Mouse (Mus musculus) kidney, embryonic 15.5 days (tissue): ENCODE data around the gene Rdh16f1. TPM values are rescaled to one million over a fixed set of nuclear protein-coding genes. Genes with fewer than 3 reads are reported as not detected.
A peak's percentile ranks its signal among the peaks of the same experiment; 100 is the strongest.
"Not testable (repeated sequence)": the region's sequence is repeated elsewhere in the genome, so short reads cannot be mapped to it uniquely, and the experiment has no call there.

Experiments used
- ATAC-seq: fragments of 200-750 bp; cut with Nextera tagmentation; replicated peaks from 2 replicates; pipeline ENCODE4 v1.8.0; 2017; ENCODE audit warnings: moderate TSS enrichment; ENCODE audit not compliant: low FRiP score
- H3K27ac ChIP-seq: fragments of 300-500 bp; sonication (generic); 2 replicates; pipeline ENCODE4 v1.5.1; 2015; ENCODE audit warnings: mild to moderate bottlenecking, inconsistent platforms
- H3K27me3 ChIP-seq: fragments of 300-500 bp; sonication (generic); 2 replicates; pipeline ENCODE4 v1.6.1; 2015; ENCODE audit warnings: inconsistent platforms
- H3K36me3 ChIP-seq: fragments of 300-500 bp; sonication (generic); 2 replicates; pipeline ENCODE4 v1.6.1; 2015; ENCODE audit warnings: inconsistent platforms
- H3K4me1 ChIP-seq: fragments of 300-500 bp; sonication (generic); 2 replicates; pipeline ENCODE4 v1.6.1; 2015; ENCODE audit warnings: inconsistent platforms
- H3K4me2 ChIP-seq: fragments of 300-500 bp; sonication (generic); 2 replicates; pipeline ENCODE4 v1.6.1; 2015; ENCODE audit warnings: moderate library complexity, mild to moderate bottlenecking, inconsistent platforms
- H3K4me3 ChIP-seq: fragments of 300-500 bp; sonication (generic); replicated peaks from 2 replicates; pipeline ENCODE4 v1.5.1; 2015; ENCODE audit warnings: mild to moderate bottlenecking, inconsistent platforms
- H3K9ac ChIP-seq: fragments of 300-500 bp; sonication (generic); 2 replicates; pipeline ENCODE4 v1.6.1; 2015; ENCODE audit warnings: mild to moderate bottlenecking, inconsistent platforms
- H3K9me3 ChIP-seq: fragments of 300-500 bp; sonication (generic); replicated peaks from 2 replicates; pipeline ENCODE4 v1.6.1; 2016; ENCODE audit warnings: inconsistent platforms
- WGBS: fragments of 180-500 bp; shearing (Covaris S2); methylation state at CpG from one replicate; pipeline ENCODE4 v1.1.7; 2015; ENCODE audit warnings: mixed read lengths; 5-methylcytosine and 5-hydroxymethylcytosine counted together
- polyA plus RNA-seq: library from polyadenylated mRNA; unstranded; fragments of >200 nt; fragmentation: Nextera tagmentation; extraction: Ambion mirVana; gene quantifications from 2 replicates; pipeline ENCODE4 v1.2.1, GENCODE M21; 2015

Rdh16f1 gene
- polyA plus RNA-seq, 1 experiment from 2014 or later = 0.34 TPM

DNA sequence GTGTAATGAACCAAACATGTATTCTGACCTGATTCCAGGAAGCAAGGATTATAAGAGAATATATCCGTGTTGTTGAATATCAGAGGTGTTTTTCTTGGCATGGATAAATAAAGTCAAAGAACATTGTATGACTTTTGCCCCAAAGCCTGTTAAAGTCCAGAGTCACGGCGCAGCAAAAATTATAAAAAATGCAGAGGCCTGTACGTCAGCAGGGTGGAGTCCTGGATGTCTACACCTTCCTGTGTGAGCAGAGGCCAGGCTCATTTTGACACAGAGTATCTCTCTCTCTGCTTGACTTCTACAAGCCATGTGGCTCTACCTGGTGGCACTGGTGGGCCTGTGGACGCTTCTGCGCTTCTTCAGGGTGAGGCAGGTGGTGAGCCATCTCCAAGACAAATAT, 41.3 kb downstream of the Rdh16f1 start, which contains the start of gene Rdh16:
Gene Rdh16 (plus strand): TSS at position 262 of the 400 bp plus-strand sequence.
- H3K9ac ChIP-seq = no peak within 1 kb of the TSS
- no peak within 1 kb of the TSS for H3K4me2 ChIP-seq
- H3K4me1 ChIP-seq = no peaks in the 10 kb centered on the region
- no peaks in the 10 kb centered on the region for H3K9me3 ChIP-seq
- WGBS = 71% methylated on average over 6 of the region's 6 CpGs
- no peak within 1 kb of the TSS for H3K27ac ChIP-seq
- H3K4me3 ChIP-seq = no peak within 1 kb of the TSS
- no peak for ATAC-seq
- H3K27me3 ChIP-seq = no peaks in the 10 kb centered on the region
- no peaks in the 10 kb centered on the region for H3K36me3 ChIP-seq

DNA sequence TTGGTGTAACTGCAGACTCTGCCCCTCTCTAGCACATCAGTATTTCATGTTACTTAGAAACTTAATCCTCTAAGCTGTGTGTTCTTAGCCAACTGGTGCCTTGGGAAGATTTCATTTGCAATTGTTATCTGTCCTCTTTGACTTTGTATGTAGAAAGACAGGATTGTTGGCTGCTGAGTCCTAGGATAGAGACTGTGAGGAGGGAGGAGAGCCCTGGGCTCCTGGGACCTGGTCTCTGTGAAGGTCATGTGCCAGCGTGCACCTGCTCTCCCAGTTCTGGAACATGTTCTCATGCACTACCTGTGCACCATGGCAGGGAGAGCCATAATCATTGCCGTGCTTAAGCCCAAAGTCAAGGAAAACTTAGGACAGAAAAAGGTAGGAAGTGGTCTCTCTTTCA, 42.0 kb downstream of the Rdh16f1 start:
- WGBS = 90% methylated on average over 2 of the region's 2 CpGs
- ATAC-seq = no peak
- H3K4me1 ChIP-seq = no peaks in the 10 kb centered on the region
- H3K9ac ChIP-seq = no peak overlapping the region
- H3K9me3 ChIP-seq = no peaks in the 10 kb centered on the region
- H3K36me3 ChIP-seq = no peaks in the 10 kb centered on the region
- no peak overlapping the region for H3K4me2 ChIP-seq
- H3K27me3 ChIP-seq = no peaks in the 10 kb centered on the region
- no peak overlapping the region for H3K4me3 ChIP-seq
- H3K27ac ChIP-seq = no peak overlapping the region

DNA sequence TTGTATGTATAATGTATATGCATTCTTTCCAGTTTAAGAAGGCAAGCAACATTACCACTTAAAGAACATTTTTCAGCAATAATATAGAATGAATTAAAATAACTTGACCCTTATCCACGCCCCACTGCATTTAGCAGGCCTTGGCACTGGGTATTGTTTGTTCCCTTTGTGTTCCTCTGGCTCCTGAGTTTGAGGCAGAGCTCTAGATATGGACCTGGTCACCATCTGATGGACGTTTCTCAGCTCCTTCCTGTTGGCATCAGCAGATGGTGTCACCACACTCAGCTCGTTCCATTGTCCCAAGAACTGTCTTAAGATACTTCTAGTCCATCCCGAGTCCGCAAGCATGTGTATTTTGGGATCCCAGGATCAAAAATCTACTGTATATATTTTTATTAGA, 42.6 kb downstream of the Rdh16f1 start:
- Histone ChIP-seq H3K9ac (no peak overlapping the region), H3K9me3 (no peaks in the 10 kb centered on the region), H3K27me3 (no peaks in the 10 kb centered on the region), H3K36me3 (no peaks in the 10 kb centered on the region), H3K4me1 (no peaks in the 10 kb centered on the region), H3K27ac (no peak overlapping the region), H3K4me3 (no peak overlapping the region), H3K4me2 (no peak overlapping the region)
- WGBS = 79% methylated on average over 5 of the region's 5 CpGs
- no peak for ATAC-seq

DNA sequence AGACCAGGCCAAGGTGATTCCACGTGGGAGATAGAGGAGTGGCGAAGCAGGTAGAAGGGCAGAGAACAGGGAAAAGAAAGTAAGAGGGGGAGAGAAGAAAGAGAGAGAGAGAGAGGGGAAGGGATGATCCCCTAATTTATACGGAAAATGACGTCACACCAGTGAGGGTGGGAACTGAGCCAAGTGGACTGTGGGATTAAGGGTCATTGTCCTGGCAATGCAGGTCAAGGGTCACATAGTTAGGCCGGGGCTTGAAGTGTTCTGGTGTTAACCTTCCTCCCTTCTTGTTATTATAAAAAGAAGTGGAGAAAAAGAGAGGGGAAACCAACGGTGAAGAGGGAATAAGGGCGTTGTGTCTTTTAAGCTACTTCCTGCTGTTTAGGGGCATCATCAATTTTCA, 44.8 kb downstream of the Rdh16f1 start:
- no peak for ATAC-seq
- Histone ChIP-seq H3K4me3 (no peak overlapping the region), H3K27me3 (no peaks in the 10 kb centered on the region), H3K27ac (no peak overlapping the region), H3K36me3 (no peaks in the 10 kb centered on the region), H3K9me3 (no peaks in the 10 kb centered on the region), H3K4me2 (no peak overlapping the region), H3K4me1 (no peaks in the 10 kb centered on the region), H3K9ac (no peak overlapping the region)
- 66% methylated on average over 7 of the region's 7 CpGs for WGBS

DNA sequence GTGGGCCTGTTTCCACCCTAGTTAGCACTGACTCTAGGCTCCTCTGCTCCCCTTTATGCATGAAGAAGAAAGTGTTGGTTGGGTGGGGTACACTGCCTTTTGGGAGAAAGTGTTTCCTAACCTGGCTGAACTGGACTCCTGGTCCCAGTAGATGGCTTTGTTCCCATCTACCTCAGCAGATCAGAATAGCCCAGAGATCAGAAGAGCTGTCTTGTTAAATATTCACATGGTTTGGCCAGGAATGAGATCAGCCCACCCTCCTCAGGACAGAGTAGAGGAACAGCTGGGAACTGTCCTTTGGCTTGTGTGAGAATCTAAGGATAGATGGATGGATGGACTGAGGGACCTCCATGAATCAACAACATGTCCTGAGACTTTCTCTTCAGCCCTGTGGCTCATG, 56.3 kb downstream of the Rdh16f1 start:
- no peak overlapping the region for H3K27ac ChIP-seq
- no peak overlapping the region for H3K9ac ChIP-seq
- H3K27me3 ChIP-seq = no peaks in the 10 kb centered on the region
- H3K4me3 ChIP-seq = no peak overlapping the region
- H3K9me3 ChIP-seq = 0 out of 2 replicates have a peak, but pooled peaks cover 2% of the 10 kb centered on the region
- no peaks in the 10 kb centered on the region for H3K4me1 ChIP-seq
- no peak overlapping the region for H3K4me2 ChIP-seq
- ATAC-seq = no peak
- H3K36me3 ChIP-seq = no peaks in the 10 kb centered on the region

DNA sequence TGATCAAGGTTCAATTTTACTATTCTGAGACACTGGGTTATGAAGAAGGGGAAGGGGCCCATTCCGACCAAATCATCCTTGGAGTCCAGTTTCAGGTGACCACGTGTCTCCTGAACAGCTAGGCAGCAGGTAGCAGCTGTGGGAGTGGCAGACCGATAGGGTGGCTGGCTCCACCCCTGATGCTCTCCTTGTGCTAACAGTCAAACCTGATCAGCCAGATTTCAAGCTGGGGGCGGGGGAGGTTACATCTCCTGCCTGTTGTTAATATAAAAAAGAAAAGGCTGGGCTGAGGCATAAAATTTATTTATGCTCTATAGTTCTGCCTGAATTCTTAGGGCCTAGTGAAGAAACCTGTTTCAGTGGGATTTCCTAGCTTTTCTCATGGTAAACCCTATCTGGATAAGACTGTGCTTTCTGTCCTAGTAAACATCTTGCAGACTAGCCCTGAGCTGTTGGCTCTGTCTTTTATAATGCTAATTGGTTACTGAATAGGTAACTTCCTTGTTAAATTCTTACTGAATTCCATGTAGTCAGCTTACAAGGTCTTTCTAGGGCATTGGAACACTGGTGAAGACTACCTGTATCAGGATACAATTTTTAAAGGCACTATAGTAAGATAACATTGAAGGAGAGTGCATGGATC, 57.8 kb downstream of the Rdh16f1 start:
- 75% methylated on average over 4 of the region's 4 CpGs for WGBS

DNA sequence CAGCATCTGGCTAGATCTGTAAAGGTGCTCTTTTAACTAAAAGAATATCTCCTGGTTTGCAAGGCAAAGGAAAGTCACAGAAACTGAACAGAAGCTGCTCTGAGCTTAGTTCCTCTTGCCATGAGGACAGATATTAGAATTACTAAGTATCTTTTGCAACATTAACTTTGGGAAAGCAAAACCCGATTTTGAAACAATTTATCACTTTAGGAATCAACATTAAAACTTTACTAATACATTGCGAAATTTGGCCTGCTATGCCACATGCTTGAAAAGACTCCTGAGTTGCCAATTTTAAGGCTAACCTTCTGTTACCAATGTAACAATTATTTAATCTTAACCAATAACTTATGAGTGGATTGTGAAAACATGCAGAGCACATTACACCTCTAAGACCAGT, 62.2 kb downstream of the Rdh16f1 start:
- ATAC-seq = not testable (repeated sequence)
- 83% methylated on average over 2 of the region's 2 CpGs for WGBS

More for the DNA sequence above, 57.8 kb downstream of the Rdh16f1 start:
- H3K36me3 ChIP-seq, H3K4me2 ChIP-seq, H3K9ac ChIP-seq, H3K27me3 ChIP-seq, H3K4me1 ChIP-seq, H3K9me3 ChIP-seq, H3K27ac ChIP-seq, ATAC-seq, H3K4me3 ChIP-seq: not testable (repeated sequence)

DNA sequence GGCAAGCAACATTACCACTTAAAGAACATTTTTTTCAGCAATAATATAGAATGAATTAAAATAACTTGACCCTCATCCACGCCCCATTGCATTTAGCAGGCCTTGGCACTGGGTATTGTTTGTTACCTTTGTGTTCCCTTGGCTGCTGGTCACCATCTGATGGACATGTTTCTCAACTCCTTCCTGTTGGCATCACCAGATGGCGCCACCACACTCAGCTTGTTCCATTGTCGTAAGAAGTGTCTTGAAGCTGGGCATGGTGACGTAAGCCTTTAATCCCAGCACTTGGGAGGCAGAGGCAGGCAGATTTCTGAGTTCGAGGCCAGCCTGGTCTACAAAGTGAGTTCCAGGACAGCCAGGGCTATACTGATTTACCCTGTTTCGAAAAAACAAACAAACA, 65.8 kb downstream of the Rdh16f1 start:
- ATAC-seq = no peak
- no peak overlapping the region for H3K4me3 ChIP-seq
- no peaks in the 10 kb centered on the region for H3K4me1 ChIP-seq
- H3K4me2 ChIP-seq = no peak overlapping the region
- H3K36me3 ChIP-seq = no peaks in the 10 kb centered on the region
- no peak overlapping the region for H3K27ac ChIP-seq
- no peaks in the 10 kb centered on the region for H3K27me3 ChIP-seq
- 0 out of 2 replicates have a peak, but pooled peaks cover 3% of the 10 kb centered on the region for H3K9me3 ChIP-seq
- H3K9ac ChIP-seq = no peak overlapping the region
- 82% methylated on average over 6 of the region's 6 CpGs for WGBS

More for the DNA sequence above, 62.2 kb downstream of the Rdh16f1 start:
- not testable (repeated sequence) for H3K27me3 ChIP-seq, H3K9ac ChIP-seq, H3K36me3 ChIP-seq, H3K4me1 ChIP-seq, H3K9me3 ChIP-seq, H3K4me3 ChIP-seq, H3K27ac ChIP-seq, H3K4me2 ChIP-seq

DNA sequence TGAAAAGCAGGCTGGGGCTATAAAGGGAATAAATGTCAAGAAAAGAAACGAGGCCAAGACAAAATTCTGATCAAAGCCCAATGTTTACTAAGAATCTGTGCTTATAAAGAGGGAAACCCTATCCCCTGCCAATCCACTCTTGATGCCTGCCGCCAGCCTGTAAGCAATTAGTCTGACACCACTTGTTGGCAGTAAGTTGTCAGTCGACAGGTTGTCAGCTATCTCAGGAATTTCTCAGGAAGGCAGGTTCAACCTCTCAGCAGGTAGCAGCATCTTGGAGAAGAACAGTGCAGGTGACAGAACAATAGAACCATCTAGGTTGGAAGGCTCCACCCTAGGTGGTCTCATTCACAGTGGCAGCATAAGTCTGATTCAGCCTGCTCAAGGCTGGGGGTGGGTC, 69.5 kb downstream of the Rdh16f1 start:
- Histone ChIP-seq H3K9me3 (no peaks in the 10 kb centered on the region), H3K4me2 (no peak overlapping the region), H3K4me1 (no peaks in the 10 kb centered on the region), H3K27ac (no peak overlapping the region), H3K9ac (no peak overlapping the region), H3K36me3 (no peaks in the 10 kb centered on the region), H3K27me3 (no peaks in the 10 kb centered on the region), H3K4me3 (no peak overlapping the region)
- WGBS = 74% methylated on average over 3 of the region's 3 CpGs
- no peak for ATAC-seq

DNA sequence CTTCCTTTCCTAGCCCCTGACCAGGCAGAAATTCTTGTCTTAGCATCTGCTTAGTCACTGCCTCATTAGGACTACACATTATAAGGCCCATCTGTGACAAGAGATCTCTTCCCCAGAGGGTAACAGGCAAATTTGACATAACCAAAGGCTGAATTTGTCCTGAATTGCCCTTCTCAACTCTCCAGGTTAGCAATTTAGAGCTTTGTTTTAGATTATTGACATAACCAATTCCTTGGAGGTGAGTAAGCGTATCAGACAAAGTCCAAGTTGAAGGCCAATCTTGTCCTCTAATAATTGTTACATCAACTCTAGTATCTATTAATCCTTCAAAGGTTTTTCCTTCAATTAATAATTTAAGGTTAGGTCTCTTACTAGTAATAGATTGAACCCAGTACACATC, 74.6 kb downstream of the Rdh16f1 start:
- not testable (repeated sequence) for H3K9me3 ChIP-seq, H3K4me3 ChIP-seq, H3K36me3 ChIP-seq, ATAC-seq, H3K4me1 ChIP-seq, H3K9ac ChIP-seq, H3K27me3 ChIP-seq, H3K4me2 ChIP-seq
- WGBS = 90% methylated on average over 1 of the region's 1 CpGs
- 0 out of 2 replicates have a peak overlapping the region, but pooled peaks have one; percentile 3 for H3K27ac ChIP-seq

DNA sequence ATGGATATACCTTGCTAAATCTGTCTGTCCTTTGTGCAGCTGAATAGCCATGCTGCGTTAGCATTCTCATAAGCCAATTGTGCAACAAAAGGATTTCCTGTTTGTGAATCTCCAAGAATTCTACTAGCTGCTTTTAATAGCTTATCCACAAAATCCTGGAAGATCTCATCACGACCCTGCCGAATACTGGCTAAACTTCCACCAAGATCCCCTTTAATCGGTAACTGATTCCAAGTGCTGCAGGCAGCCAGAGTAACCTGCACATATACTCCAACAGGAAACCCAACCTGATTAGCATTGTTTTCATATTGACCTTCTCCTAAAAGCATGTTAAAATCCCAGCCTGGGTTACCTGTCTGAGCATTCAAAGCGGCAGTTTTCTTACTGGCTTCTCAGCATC, 75.7 kb downstream of the Rdh16f1 start:
- H3K9me3 ChIP-seq = no peaks in the 10 kb centered on the region
- H3K27ac ChIP-seq = peak overlapping the region; percentile 86
- 60% methylated on average over 5 of the region's 5 CpGs for WGBS
- no peak overlapping the region for H3K4me3 ChIP-seq
- H3K36me3 ChIP-seq = no peaks in the 10 kb centered on the region
- no peaks in the 10 kb centered on the region for H3K27me3 ChIP-seq
- H3K4me2 ChIP-seq = no peak overlapping the region
- ATAC-seq = no peak
- H3K4me1 ChIP-seq = peaks cover 5% of the 10 kb centered on the region; the same call in 1 of the 2 replicates
- H3K9ac ChIP-seq = no peak overlapping the region

DNA sequence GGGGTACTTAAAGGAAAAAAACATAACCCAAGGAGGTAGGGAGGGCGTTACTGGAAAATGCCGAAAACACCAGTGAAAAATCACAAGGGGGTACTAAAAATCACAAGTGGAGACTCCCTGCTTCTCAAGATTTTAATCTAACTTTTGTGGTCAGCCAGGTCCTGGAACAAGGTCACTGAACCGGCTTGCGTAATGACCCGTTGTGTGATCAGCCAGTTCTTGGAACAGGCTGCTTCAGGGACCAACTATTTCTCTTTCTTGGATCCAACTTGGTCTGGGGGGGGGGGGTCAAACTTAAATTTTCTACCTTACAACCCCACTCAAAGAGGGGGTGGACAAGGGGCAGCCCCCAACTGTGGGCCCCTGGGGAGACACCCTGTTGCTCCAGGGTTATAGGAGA, 78.2 kb downstream of the Rdh16f1 start:
- H3K9ac ChIP-seq, H3K9me3 ChIP-seq, H3K4me1 ChIP-seq, H3K4me3 ChIP-seq, ATAC-seq, H3K4me2 ChIP-seq, H3K36me3 ChIP-seq, H3K27me3 ChIP-seq, H3K27ac ChIP-seq: not testable (repeated sequence)
- 85% methylated on average over 5 of the region's 5 CpGs for WGBS

DNA sequence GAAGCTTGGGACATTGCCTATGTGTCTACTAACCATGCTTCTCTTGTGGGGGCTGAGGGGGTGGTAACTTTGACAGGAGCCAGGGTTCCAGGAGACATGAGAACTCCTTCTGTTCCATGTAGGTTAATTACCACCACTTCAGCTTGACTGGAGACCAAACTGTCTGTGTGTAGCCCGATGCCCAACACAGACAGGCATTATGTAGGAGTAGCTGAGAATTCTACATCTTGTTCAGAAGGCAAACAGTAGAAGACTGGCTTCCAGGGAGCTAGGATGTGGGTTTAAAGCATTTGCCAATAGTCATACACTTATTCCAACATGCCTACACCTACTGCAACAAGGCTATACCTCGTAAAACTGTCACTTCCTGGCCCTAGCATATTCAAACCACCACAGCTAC, 79.0 kb downstream of the Rdh16f1 start:
- no peaks in the 10 kb centered on the region for H3K36me3 ChIP-seq
- no peak overlapping the region for H3K4me3 ChIP-seq
- H3K27ac ChIP-seq = no peak overlapping the region
- no peak for ATAC-seq
- H3K4me2 ChIP-seq = no peak overlapping the region
- no peaks in the 10 kb centered on the region for H3K27me3 ChIP-seq
- H3K9me3 ChIP-seq = no peaks in the 10 kb centered on the region
- H3K4me1 ChIP-seq = peaks cover 5% of the 10 kb centered on the region; the same call in 1 of the 2 replicates
- 89% methylated on average over 2 of the region's 2 CpGs for WGBS
- H3K9ac ChIP-seq = no peak overlapping the region
